Mouse (Mus musculus) hindbrain, embryonic 10.5 days (tissue): Measurements from ENCODE around the gene Hoxa6. TPM values are rescaled to one million over a fixed set of nuclear protein-coding genes. Genes with fewer than 3 reads are reported as not detected.

Source experiments
- DNase-seq: peaks from one replicate; pipeline ENCODE4 v3.0.0-alpha.2; 2017; ENCODE audit warnings: low spot score
- H3K27ac ChIP-seq: fragments of 300-500 bp; sonication (generic); 2 replicates; pipeline ENCODE4 v1.5.1; 2016; ENCODE audit warnings: mild to moderate bottlenecking, moderate library complexity
- H3K27me3 ChIP-seq: fragments of 300-500 bp; sonication (generic); 2 replicates; pipeline ENCODE4 v1.6.1; 2016; ENCODE audit warnings: mild to moderate bottlenecking; ENCODE audit not compliant: poor library complexity, insufficient read depth, severe bottlenecking
- H3K36me3 ChIP-seq: fragments of 300-500 bp; sonication (generic); 2 replicates; pipeline ENCODE4 v1.6.1; 2016; ENCODE audit warnings: mild to moderate bottlenecking, moderate library complexity
- H3K4me1 ChIP-seq: fragments of 300-500 bp; sonication (generic); replicated peaks from 2 replicates; pipeline ENCODE4 v1.6.1; 2016; ENCODE audit warnings: mild to moderate bottlenecking
- H3K4me3 ChIP-seq: fragments of 300-500 bp; sonication (generic); 2 replicates; pipeline ENCODE4 v1.5.1; 2016; ENCODE audit warnings: mild to moderate bottlenecking, moderate library complexity
- H3K9me3 ChIP-seq: fragments of 300-500 bp; sonication (generic); 2 replicates; pipeline ENCODE4 v1.6.1; 2016; ENCODE audit warnings: mild to moderate bottlenecking, moderate library complexity
- WGBS: fragments of 180-500 bp; shearing (Covaris S2); methylation state at CpG from one replicate; pipeline ENCODE4 v1.1.7; 2016; 5-methylcytosine and 5-hydroxymethylcytosine counted together
- polyA plus RNA-seq: library from polyadenylated mRNA; unstranded; fragments of >200 nt; fragmentation: Nextera tagmentation; extraction: Ambion mirVana; gene quantifications from 2 replicates; pipeline ENCODE4 v1.2.1, GENCODE M21; 2016

Hoxa6 gene
- polyA plus RNA-seq, 1 experiment from 2014 or later: not detected

DNA sequence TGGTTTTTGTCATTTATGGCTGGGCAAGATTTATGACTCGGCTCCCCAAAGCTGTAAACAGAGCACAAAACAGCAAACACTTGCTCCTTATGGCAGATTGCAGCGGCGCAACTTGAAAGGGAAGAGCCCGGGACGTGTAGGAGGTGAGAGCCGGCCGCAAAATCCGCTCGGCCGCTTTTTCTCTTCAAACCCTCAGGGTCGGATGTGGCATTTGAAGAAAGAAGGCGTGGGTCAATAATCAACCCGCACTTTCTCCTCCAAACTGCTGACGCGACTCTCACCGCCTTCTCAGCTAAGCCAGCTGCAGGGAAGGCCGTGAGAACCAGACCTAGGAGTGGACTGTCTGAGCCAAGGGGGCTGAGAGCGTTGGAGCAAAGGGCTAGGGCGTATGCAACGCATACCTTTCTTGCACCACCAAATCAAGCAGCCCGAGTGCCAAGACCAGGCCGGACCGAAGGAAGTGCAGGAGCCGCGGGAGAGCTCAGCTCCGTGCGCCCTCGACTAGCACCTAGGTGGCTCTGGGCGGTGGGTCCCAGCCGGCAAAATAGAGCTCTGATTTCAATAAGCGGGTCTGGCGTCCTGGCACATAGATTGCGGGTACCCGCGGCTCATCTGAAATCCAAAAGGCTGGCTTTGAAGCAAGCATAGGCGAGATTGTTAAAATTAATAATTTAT is 31.3 kb downstream of the Hoxa6 start, which contains the start of gene 5730596B20Rik:
5730596B20Rik (plus strand) TSS at position 438 of the 675 bp plus-strand sequence.
- no peaks in the 10 kb centered on the region for H3K9me3 ChIP-seq
- H3K27ac ChIP-seq: peak within 1 kb of the TSS; percentile 82
- under 1% methylated on average over 36 of the region's 36 CpGs for WGBS
- H3K4me3 ChIP-seq: peak within 1 kb of the TSS; percentile 81
- DNase-seq: peak; percentile 73
- peaks cover 20% of the 10 kb centered on the region for H3K4me1 ChIP-seq
- no peaks in the 10 kb centered on the region for H3K36me3 ChIP-seq
- peaks cover 100% of the 10 kb centered on the region for H3K27me3 ChIP-seq

DNA sequence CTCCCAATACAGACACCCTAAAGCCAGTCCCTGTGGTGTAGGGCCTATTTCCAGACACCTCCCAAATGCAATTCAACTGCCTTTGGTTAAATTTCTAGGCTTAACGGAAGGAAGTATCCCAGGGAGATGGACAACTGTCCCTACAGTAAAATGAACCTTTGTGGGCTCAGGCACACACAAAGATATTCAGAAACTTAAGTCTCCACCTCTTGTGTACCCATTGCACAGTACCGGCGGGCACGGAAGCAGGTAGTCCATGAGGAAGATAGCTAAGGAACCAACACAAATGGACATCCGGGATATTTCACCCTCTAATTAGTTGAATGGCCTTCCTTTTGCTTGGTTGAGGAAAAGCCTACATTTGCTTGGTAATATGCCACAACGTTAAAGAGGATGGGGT is 32.1 kb downstream of the Hoxa6 start:
- peaks cover 100% of the 10 kb centered on the region for H3K27me3 ChIP-seq
- WGBS: 2% methylated on average over 6 of the region's 6 CpGs
- DNase-seq: no peak
- H3K9me3 ChIP-seq: no peaks in the 10 kb centered on the region
- peaks cover 28% of the 10 kb centered on the region for H3K4me1 ChIP-seq
- peak overlapping the region; percentile 81 for H3K4me3 ChIP-seq
- peak overlapping the region; percentile 82 for H3K27ac ChIP-seq
- no peaks in the 10 kb centered on the region for H3K36me3 ChIP-seq

DNA sequence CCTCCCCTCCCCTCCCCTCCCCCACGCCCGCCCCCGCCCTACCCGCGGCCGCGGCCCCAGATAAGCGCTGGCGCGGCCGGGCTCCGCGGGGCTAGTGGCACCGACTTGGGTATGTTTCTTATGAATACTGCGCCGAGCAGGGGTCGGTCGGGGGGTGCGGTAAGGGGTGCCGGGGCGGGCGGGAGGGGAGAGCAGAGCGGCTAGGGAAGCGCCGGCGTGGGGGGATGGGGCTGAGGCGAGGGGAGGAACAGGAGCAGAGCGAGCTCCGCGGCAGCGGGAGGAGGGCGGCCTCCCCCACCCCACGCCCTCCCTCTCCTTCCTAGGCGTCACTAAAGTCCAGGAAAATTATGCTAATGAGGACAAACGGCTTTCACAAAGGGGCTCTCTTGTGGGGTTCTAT is 32.7 kb downstream of the Hoxa6 start:
- peaks cover 100% of the 10 kb centered on the region for H3K27me3 ChIP-seq
- peak overlapping the region; percentile 81 for H3K4me3 ChIP-seq

DNA sequence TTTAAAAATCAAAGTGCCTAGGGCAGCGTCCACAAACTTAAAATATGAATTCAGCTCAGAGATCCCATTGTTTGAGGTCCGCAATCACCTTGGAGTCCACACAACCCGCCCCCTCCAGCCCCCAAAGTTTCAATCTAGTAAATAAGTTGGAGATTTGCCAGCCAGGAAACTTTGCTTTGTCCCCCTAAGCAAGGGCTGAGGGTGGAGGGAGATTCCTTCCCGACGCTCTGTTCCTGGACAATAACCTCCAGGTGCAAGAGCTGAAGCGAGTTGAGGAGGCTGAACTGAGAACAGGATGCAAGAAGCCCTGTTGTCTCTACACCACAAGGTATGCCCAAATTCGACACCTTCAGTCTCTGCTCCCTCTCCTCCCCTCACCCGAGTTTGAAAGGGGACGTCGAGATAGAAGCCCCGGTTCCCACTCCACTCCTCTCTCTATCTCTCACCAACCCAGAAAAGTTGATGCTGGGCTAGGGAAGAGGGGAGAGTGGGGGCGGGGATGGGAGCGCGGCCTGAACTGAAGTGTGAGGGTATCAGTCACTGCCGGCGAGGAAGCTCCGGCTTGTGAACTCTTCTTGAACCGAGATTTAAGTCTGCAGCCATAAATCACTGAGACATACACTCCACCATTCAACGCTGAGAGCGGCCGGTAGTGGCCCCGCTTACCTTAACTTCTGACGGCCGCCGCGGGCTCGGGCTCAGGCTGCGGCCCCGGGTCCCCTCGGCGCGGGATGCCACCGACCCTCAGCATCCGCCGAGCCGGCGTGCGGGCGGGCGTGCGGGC is 33.4 kb downstream of the Hoxa6 start:
- H3K4me1 ChIP-seq: peaks cover 40% of the 10 kb centered on the region
- peak overlapping the region; percentile 81 for H3K4me3 ChIP-seq
- H3K36me3 ChIP-seq: no peaks in the 10 kb centered on the region
- under 1% methylated on average over 41 of the region's 41 CpGs for WGBS
- peaks cover 100% of the 10 kb centered on the region for H3K27me3 ChIP-seq
- no peaks in the 10 kb centered on the region for H3K9me3 ChIP-seq
- H3K27ac ChIP-seq: peak overlapping the region; percentile 82
- DNase-seq: peak; percentile 62

More for the DNA sequence above, 32.7 kb downstream of the Hoxa6 start:
- Histone ChIP-seq H3K4me1 (peaks cover 33% of the 10 kb centered on the region), H3K9me3 (no peaks in the 10 kb centered on the region), H3K36me3 (no peaks in the 10 kb centered on the region), H3K27ac (peak overlapping the region; percentile 82)
- DNase-seq: peak; percentile 66
- WGBS: under 1% methylated on average over 10 of the region's 35 CpGs

DNA sequence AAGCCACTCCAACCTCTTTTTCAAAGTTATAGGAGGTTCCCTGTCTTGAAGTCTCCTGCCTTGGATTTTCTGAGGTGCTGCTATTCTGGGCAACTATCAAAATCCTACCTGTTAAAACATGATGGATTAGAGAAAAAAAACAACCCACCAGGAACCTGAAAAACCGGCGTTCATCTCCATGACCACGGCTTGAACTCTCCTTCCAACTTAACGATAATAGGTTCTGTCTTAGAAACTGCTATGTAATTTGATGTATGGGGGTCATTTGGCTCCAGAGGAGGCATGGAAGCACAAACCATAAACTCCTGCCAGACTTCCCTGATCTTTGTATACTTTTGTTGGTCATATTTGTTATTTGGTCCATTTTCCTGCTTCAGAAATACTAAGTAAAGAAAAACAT is 34.9 kb downstream of the Hoxa6 start:
- H3K27ac ChIP-seq: 0 out of 2 replicates have a peak overlapping the region, but pooled peaks have one; percentile 95
- peak overlapping the region; percentile 81 for H3K4me3 ChIP-seq
- 4% methylated on average over 4 of the region's 4 CpGs for WGBS
- peaks cover 44% of the 10 kb centered on the region for H3K4me1 ChIP-seq
- no peaks in the 10 kb centered on the region for H3K36me3 ChIP-seq
- H3K9me3 ChIP-seq: no peaks in the 10 kb centered on the region
- peaks cover 100% of the 10 kb centered on the region for H3K27me3 ChIP-seq
- DNase-seq: no peak

DNA sequence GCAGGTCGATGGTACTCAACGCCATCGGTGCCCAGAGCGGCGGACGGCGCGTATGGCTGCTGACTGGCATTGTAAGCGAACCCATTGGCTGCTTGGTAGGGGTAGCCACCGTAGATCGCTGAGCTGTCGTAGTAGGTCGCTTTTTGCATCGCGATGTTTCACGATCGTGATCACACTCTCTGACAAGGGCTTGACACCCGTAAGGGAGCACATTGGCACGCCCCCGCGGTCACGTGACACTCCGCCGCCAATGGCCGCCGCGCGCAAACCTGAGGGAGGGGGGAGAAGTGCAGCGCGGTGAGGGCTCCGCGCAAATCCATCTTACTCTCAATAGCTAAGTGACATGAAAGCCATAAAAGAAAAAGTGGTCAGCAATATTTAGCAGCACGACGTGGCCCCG is 36.0 kb downstream of the Hoxa6 start:
- H3K4me1 ChIP-seq: peaks cover 44% of the 10 kb centered on the region
- peak overlapping the region; percentile 95 for H3K27ac ChIP-seq
- no peaks in the 10 kb centered on the region for H3K9me3 ChIP-seq
- peaks cover 100% of the 10 kb centered on the region for H3K27me3 ChIP-seq
- peak; percentile 94 for DNase-seq
- no peaks in the 10 kb centered on the region for H3K36me3 ChIP-seq
- WGBS: under 1% methylated on average over 35 of the region's 35 CpGs
- H3K4me3 ChIP-seq: peak overlapping the region; percentile 81

DNA sequence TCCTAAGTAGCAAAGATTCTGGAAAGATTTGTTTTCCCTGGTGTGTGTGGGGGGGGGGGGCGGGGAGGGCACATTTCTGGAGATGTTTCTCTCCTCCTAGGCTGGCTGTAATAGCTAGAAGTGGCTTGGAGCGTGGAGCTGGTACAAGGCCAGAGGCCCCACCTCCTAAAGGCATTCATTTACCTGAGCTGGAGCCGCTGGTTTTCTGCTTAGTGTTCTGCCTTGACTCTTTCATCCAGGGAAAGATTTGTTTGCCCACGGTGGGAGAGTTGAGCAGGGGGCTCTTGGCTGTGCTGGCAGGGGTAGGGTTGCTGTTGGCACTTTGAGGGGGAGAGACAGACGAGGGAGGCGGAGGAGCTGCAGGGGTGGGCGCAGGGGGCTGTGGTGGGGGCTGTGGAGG is 36.6 kb downstream of the Hoxa6 start:
- H3K27me3 ChIP-seq: peaks cover 100% of the 10 kb centered on the region
- 5% methylated on average over 7 of the region's 7 CpGs for WGBS
- H3K4me3 ChIP-seq: peak overlapping the region; percentile 81
- H3K4me1 ChIP-seq: peaks cover 44% of the 10 kb centered on the region
- H3K27ac ChIP-seq: peak overlapping the region; percentile 95
- H3K9me3 ChIP-seq: no peaks in the 10 kb centered on the region
- no peak for DNase-seq
- no peaks in the 10 kb centered on the region for H3K36me3 ChIP-seq

DNA sequence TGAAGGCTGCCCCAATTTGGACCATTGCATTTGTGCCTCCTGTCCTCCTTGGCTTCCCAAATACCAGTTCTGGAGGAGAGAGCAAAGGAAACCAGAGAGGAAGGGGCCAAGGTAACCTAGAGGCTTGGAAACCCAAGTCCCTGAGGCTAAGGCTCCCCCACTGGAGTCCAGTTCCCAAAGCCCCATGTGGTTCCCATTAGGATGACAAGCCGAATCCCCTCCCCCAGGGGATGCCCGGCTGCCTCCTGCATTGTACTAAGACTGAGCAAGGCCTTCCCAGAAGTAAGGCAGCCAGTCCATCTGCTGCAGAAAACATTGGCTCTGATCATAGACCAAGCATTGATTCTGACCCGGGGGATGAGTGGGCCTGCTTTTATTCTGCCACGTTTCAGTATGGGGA is 37.2 kb downstream of the Hoxa6 start:
- Histone ChIP-seq H3K27me3 (peaks cover 100% of the 10 kb centered on the region), H3K27ac (peak overlapping the region; percentile 95), H3K4me3 (peak overlapping the region; percentile 81), H3K36me3 (no peaks in the 10 kb centered on the region), H3K4me1 (peaks cover 44% of the 10 kb centered on the region), H3K9me3 (no peaks in the 10 kb centered on the region)
- WGBS: 4% methylated on average over 4 of the region's 4 CpGs
- DNase-seq: peak; percentile 66

DNA sequence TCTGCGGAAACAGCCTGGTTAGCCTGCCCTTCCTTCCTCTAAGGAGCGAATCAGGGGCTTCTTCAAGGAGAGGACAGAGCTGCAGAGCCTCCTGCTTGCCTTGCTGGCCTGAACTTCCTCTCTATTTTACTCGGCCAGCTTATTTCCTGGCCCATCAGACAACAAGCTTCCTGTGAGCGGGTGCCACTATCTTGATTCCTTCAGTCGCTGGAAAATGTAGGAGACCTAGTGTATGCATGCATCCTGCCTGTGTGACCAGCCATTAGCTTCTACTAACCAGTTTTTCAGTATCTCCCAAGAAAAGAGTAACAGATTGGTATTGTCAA is 37.7 kb downstream of the Hoxa6 start:
- Histone ChIP-seq H3K9me3 (no peaks in the 10 kb centered on the region), H3K27me3 (peaks cover 100% of the 10 kb centered on the region), H3K4me1 (peaks cover 42% of the 10 kb centered on the region), H3K27ac (peak overlapping the region; percentile 95), H3K4me3 (peak overlapping the region; percentile 81), H3K36me3 (no peaks in the 10 kb centered on the region)
- no peak for DNase-seq
- WGBS: 7% methylated on average over 5 of the region's 5 CpGs

DNA sequence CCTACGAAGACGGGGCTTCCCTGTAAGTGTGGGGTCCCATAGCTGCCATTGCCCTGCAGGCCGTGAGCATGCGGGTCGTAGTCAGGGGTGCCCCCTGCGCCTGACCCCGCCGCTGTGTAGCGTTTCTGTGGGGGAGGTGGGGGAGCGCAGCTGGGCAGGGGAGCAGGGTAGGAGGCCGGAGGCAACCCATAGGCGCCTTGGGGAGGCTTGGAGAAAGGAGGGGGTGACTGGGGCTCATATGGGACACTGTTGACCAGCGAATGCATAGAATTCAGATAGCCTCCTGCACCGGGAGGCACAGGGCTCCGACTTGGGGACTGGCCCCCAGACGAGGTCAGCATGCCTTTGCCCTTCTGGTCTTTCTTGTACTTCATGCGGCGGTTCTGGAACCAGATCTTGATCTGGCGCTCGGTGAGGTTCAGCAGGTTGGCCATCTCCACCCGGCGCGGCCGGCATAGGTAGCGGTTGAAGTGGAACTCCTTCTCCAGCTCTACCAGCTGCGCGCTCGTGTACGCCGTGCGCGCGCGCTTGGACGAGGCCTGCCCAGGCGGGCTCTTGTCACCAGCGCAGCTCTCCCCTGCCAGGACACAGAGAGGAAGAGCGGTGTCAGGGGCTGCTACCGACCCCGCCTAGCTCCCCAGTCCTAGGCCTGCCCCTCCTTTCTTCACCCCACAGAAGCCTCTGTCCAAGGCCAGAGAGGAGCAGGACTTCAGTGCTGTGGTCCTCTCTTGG is 38.2 kb downstream of the Hoxa6 start:
- peak; percentile 68 for DNase-seq
- no peaks in the 10 kb centered on the region for H3K36me3 ChIP-seq
- H3K9me3 ChIP-seq: no peaks in the 10 kb centered on the region
- H3K27ac ChIP-seq: peak overlapping the region; percentile 95
- peaks cover 37% of the 10 kb centered on the region for H3K4me1 ChIP-seq
- WGBS: 1% methylated on average over 40 of the region's 40 CpGs
- peaks cover 100% of the 10 kb centered on the region for H3K27me3 ChIP-seq
- H3K4me3 ChIP-seq: peak overlapping the region; percentile 81

DNA sequence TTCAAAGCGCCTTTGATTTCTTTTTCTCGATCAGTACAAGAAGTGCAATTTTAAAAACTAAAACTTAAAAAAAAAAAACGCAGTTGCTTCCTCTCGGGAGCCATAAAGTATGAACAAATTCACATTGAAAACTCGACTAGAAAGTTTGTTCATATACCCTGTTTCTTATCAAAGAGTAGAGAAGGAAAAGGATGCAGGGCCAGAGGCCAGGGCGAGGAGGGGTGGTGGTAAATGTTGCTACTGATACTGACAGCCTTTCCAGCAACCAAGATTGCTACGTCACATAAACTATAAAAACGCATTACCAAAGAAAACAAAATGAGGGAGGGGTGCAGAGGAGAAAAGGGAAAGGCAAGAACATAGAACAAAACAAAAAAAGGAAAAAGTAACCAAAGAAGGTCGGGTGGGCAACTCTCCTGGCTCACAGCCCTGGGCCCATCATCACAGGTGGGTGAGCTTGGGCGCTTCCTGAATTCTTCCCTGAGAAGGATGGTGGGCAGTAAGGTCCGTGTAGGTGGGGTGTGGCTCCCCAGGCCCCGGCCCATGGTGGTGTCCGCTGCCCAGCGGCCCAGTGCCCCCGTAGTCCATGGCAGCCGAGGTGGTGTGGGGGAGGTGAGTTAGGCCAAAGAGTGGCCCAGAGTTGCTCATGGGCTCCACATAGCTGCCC is 38.9 kb downstream of the Hoxa6 start:
- peaks cover 34% of the 10 kb centered on the region for H3K4me1 ChIP-seq
- 4% methylated on average over 16 of the region's 16 CpGs for WGBS
- DNase-seq: peak; percentile 58
- H3K36me3 ChIP-seq: no peaks in the 10 kb centered on the region
- H3K4me3 ChIP-seq: peak overlapping the region; percentile 81
- H3K27me3 ChIP-seq: peaks cover 100% of the 10 kb centered on the region
- peak overlapping the region; percentile 95 for H3K27ac ChIP-seq
- H3K9me3 ChIP-seq: no peaks in the 10 kb centered on the region
